Mouse (Mus musculus): ENCODE measurements at regions not wholly inside any gene's neighbourhood (a gene's known extent, or its start where the extent isn't known, plus 50 kb on each side); places are given as distances from the start of the nearest gene placed in this dataset.

- DNase-seq = no peak
Measured at GRCm38 (mm10) chr13:60434221-60435210, 167.2 kb upstream of the Dapk1 start.

DNA sequence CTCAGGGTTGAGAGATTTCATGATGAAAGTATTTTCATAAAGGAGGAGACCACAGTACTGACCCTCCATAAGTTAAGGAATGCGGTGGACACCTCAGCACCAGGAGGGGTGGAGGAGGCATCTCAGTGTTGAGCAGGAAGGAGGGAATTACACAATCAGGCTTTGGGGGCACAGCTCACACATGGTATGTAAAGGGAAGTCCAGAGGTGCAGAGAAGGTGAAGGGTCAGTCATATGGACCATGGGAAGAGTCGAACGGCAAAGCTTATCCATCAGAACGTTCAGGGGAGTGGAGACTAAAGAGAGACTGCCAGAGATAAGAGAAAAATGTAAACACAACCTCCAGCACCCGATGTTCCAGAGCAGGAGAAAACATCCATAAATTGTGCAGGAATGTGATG, 166.4 kb upstream of the Dapk1 start:
- DNase-seq = no peak

GRCm38 (mm10) chr13:60438177-60438576, 163.6 kb upstream of the Dapk1 start:
- DNase-seq = no peak

DNA sequence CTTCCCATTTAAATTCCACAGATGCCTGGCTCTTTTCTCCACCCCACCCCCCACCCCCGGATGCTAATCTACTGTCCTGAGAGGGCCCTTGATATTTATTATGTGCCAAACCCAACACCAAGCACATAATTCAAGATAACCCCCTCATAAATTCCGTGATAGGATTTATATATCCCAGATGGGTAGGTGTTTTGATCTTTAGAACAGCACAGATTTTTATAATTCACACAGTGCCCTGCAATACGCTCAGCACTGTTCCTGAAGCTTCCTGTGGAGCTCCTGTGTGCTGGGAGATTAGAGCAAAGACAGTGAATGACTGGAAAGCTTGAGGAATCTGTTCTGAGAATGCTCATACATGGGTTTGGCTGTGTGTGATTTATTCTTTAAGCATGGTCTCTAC, 161.2 kb upstream of the Dapk1 start:
- no peak for DNase-seq

GRCm38 (mm10) chr13:60445164-60445563, 156.6 kb upstream of the Dapk1 start:
- DNase-seq = no peak

GRCm38 (mm10) chr13:60446926-60447325, 154.8 kb upstream of the Dapk1 start:
- no peak for DNase-seq

- no peak for DNase-seq
Measured at GRCm38 (mm10) chr13:60450721-60451506, 150.8 kb upstream of the Dapk1 start.

GRCm38 (mm10) chr13:60453821-60454483, 147.8 kb upstream of the Dapk1 start:
- DNase-seq = no peak

GRCm38 (mm10) chr13:60455033-60455619, 146.6 kb upstream of the Dapk1 start:
- DNase-seq = no peak

DNA sequence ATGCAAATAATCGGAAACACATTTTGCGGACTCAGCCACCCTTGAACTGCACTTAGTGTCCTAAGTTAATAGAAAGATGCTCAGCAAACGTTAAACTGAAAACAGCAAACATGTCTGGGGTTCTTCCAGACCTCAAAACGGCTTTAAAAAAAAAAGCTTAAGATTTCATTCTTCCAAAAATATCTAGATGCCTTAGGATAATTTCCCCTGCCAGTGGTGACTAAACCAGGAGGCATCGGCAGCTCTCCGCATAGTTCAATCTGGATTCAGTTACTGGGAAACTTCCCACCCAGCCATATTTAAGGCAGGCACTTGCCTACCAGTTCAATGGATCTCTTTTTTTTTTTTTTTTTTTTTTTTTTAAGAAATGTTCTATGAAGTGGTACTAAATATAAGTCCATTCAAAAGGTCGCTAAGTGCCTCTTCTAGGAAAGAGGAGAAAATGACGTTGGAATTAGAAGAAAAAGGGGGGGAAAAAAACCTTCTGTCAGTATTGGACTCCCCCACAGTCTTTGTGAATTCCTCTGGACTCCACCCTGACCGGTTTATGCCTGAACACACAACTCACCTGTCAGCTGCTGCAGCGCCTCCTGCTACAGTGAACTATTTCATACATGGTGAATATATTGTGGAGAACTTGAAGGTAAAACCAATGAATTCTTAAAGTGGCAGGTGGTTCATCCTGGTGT, 145.7 kb upstream of the Dapk1 start:
- no peak for DNase-seq

GRCm38 (mm10) chr13:60457277-60457676, 144.5 kb upstream of the Dapk1 start:
- no peak for DNase-seq

- no peak for DNase-seq
Measured at GRCm38 (mm10) chr13:60459002-60459401, 142.7 kb upstream of the Dapk1 start.

GRCm38 (mm10) chr13:60466553-60467313, 135.0 kb upstream of the Dapk1 start:
- no peak for DNase-seq

- DNase-seq = no peak
Measured at GRCm38 (mm10) chr13:60467821-60468579, 133.7 kb upstream of the Dapk1 start.

GRCm38 (mm10) chr13:60470426-60471398, 131.0 kb upstream of the Dapk1 start:
- DNase-seq = no peak

- no peak for DNase-seq
Measured at GRCm38 (mm10) chr13:60471602-60472001, 130.1 kb upstream of the Dapk1 start.

GRCm38 (mm10) chr13:60476366-60476765, 125.4 kb upstream of the Dapk1 start:
- DNase-seq = no peak

GRCm38 (mm10) chr13:60478301-60478700, 123.4 kb upstream of the Dapk1 start:
- no peak for DNase-seq

Measured in cerebellum, adult 9-11 months (tissue).